Mouse (Mus musculus) erythroblast, embryonic 14.5 days (primary cell): ENCODE results near the gene Gm10382.

Experiments
- GATA1 ChIP-seq: IDR thresholded peaks from 2 replicates; pipeline ENCODE4 v1.6.1; 2012; ENCODE audit warnings: low read length, inconsistent platforms, mixed read lengths
- TAL1 ChIP-seq: IDR thresholded peaks from 3 replicates; pipeline ENCODE4 v1.6.1; 2012; ENCODE audit warnings: low read length, inconsistent platforms, mixed read lengths

DNA sequence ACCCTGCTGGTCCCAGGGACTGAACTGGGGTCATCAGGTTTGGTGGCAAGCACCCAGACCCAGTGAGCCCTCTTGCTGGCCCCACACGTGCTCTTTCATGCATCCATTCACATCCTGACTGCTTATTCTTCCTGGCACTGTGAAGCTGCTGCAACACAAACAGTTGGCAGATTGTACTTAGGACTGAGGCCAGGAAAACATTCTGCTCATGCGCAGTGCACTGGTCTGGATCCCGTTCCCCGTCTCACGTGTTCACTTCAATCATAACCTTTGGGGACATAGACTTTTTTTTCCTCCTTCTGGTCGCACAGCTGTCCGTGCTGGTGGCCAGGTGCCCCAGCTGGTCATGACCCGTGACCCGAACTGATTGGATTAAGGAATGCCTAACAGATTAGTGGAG is 28.6 kb upstream of the Gm10382 start:
- TF ChIP-seq GATA1, result no peak
- no peak for TF ChIP-seq TAL1
